Mouse (Mus musculus): ENCODE measurements around the gene Slco3a1. TPM values are rescaled to one million over a fixed set of nuclear protein-coding genes. Genes with fewer than 3 reads are reported as not detected.

Gene Slco3a1
- polyA plus RNA-seq, 1 experiment from 2014 or later, result 7.9 TPM

- DNase-seq (ENCODE audit: low spot score), result no peak
- no peaks in the 10 kb centered on the region for H3K9me3 ChIP-seq
- H3K36me3 ChIP-seq (replicated peaks), result no peaks in the 10 kb centered on the region
- H3K27ac ChIP-seq (replicated peaks), result no peak overlapping the region
- H3K4me3 ChIP-seq, result no peak overlapping the region
- WGBS, result 70% methylated on average over 3 of the region's 3 CpGs
- H3K27me3 ChIP-seq (replicated peaks; ENCODE audit: low read depth, poor library complexity, severe bottlenecking), result no peaks in the 10 kb centered on the region
- no peaks in the 10 kb centered on the region for H3K4me1 ChIP-seq
Measured at GRCm38 (mm10) chr7:74315836-74316435, 238.6 kb downstream of the Slco3a1 start.

GRCm38 (mm10) chr7:74314276-74314675 lies 240.3 kb downstream of the Slco3a1 start:
- H3K27ac ChIP-seq (replicated peaks), result no peak overlapping the region
- H3K27me3 ChIP-seq (replicated peaks; ENCODE audit: low read depth, poor library complexity, severe bottlenecking), result no peaks in the 10 kb centered on the region
- WGBS, result 92% methylated on average over 1 of the region's 1 CpGs
- no peak for DNase-seq (ENCODE audit: low spot score)
- H3K9me3 ChIP-seq, result no peaks in the 10 kb centered on the region
- no peak overlapping the region for H3K4me3 ChIP-seq
- no peaks in the 10 kb centered on the region for H3K36me3 ChIP-seq (replicated peaks)
- no peaks in the 10 kb centered on the region for H3K4me1 ChIP-seq

GRCm38 (mm10) chr7:74313279-74314105 lies 241.1 kb downstream of the Slco3a1 start:
- DNase-seq (ENCODE audit: low spot score), result no peak
- Histone ChIP-seq H3K36me3 (replicated peaks) (no peaks in the 10 kb centered on the region), H3K27ac (replicated peaks) (no peak overlapping the region), H3K9me3 (no peaks in the 10 kb centered on the region), H3K4me3 (no peak overlapping the region), H3K4me1 (no peaks in the 10 kb centered on the region), H3K27me3 (replicated peaks; ENCODE audit: low read depth, poor library complexity, severe bottlenecking) (no peaks in the 10 kb centered on the region)
- 92% methylated on average over 6 of the region's 6 CpGs for WGBS

GRCm38 (mm10) chr7:74311536-74311935 lies 243.0 kb downstream of the Slco3a1 start:
- H3K27me3 ChIP-seq (replicated peaks; ENCODE audit: low read depth, poor library complexity, severe bottlenecking), result no peaks in the 10 kb centered on the region
- no peak overlapping the region for H3K4me3 ChIP-seq
- no peaks in the 10 kb centered on the region for H3K9me3 ChIP-seq
- 63% methylated on average over 4 of the region's 4 CpGs for WGBS
- no peak for DNase-seq (ENCODE audit: low spot score)
- no peak overlapping the region for H3K27ac ChIP-seq (replicated peaks)
- no peaks in the 10 kb centered on the region for H3K4me1 ChIP-seq
- no peaks in the 10 kb centered on the region for H3K36me3 ChIP-seq (replicated peaks)

- no peaks in the 10 kb centered on the region for H3K27me3 ChIP-seq (replicated peaks; ENCODE audit: low read depth, poor library complexity, severe bottlenecking)
- DNase-seq (ENCODE audit: low spot score), result no peak
- no peaks in the 10 kb centered on the region for H3K36me3 ChIP-seq (replicated peaks)
- no peak overlapping the region for H3K4me3 ChIP-seq
- H3K27ac ChIP-seq (replicated peaks), result no peak overlapping the region
- H3K4me1 ChIP-seq, result peaks cover 6% of the 10 kb centered on the region; the same call in 1 of the 2 replicates
- H3K9me3 ChIP-seq, result no peaks in the 10 kb centered on the region
- 78% methylated on average over 14 of the region's 14 CpGs for WGBS
Measured at GRCm38 (mm10) chr7:74303611-74304300, 250.8 kb downstream of the Slco3a1 start.

GRCm38 (mm10) chr7:74303081-74303480 lies 251.5 kb downstream of the Slco3a1 start:
- Histone ChIP-seq H3K36me3 (replicated peaks) (no peaks in the 10 kb centered on the region), H3K27me3 (replicated peaks; ENCODE audit: low read depth, poor library complexity, severe bottlenecking) (no peaks in the 10 kb centered on the region), H3K9me3 (no peaks in the 10 kb centered on the region), H3K4me3 (no peak overlapping the region), H3K27ac (replicated peaks) (no peak overlapping the region), H3K4me1 (peaks cover 6% of the 10 kb centered on the region; the same call in 1 of the 2 replicates)
- 80% methylated on average over 5 of the region's 5 CpGs for WGBS
- no peak for DNase-seq (ENCODE audit: low spot score)

GRCm38 (mm10) chr7:74286531-74286930 lies 268.0 kb downstream of the Slco3a1 start:
- no peaks in the 10 kb centered on the region for H3K27me3 ChIP-seq (replicated peaks; ENCODE audit: low read depth, poor library complexity, severe bottlenecking)
- H3K4me1 ChIP-seq, result no peaks in the 10 kb centered on the region
- H3K9me3 ChIP-seq, result no peaks in the 10 kb centered on the region
- H3K27ac ChIP-seq (replicated peaks), result no peak overlapping the region
- no peak for DNase-seq (ENCODE audit: low spot score)
- H3K36me3 ChIP-seq (replicated peaks), result no peaks in the 10 kb centered on the region
- H3K4me3 ChIP-seq, result no peak overlapping the region
- WGBS, result 86% methylated on average over 4 of the region's 4 CpGs

- no peak for DNase-seq (ENCODE audit: low spot score)
- H3K36me3 ChIP-seq (replicated peaks), result no peaks in the 10 kb centered on the region
- WGBS, result 87% methylated on average over 2 of the region's 2 CpGs
- H3K4me1 ChIP-seq, result no peaks in the 10 kb centered on the region
- H3K4me3 ChIP-seq, result no peak overlapping the region
- H3K27me3 ChIP-seq (replicated peaks; ENCODE audit: low read depth, poor library complexity, severe bottlenecking), result no peaks in the 10 kb centered on the region
- H3K9me3 ChIP-seq, result no peaks in the 10 kb centered on the region
- no peak overlapping the region for H3K27ac ChIP-seq (replicated peaks)
Measured at GRCm38 (mm10) chr7:74280371-74280770, 274.2 kb downstream of the Slco3a1 start.

GRCm38 (mm10) chr7:74279356-74279755 lies 275.2 kb downstream of the Slco3a1 start:
- no peak for DNase-seq (ENCODE audit: low spot score)
- 94% methylated on average over 3 of the region's 3 CpGs for WGBS
- Histone ChIP-seq H3K36me3 (replicated peaks) (no peaks in the 10 kb centered on the region), H3K4me1 (no peaks in the 10 kb centered on the region), H3K9me3 (no peaks in the 10 kb centered on the region), H3K27ac (replicated peaks) (no peak overlapping the region), H3K4me3 (no peak overlapping the region), H3K27me3 (replicated peaks; ENCODE audit: low read depth, poor library complexity, severe bottlenecking) (no peaks in the 10 kb centered on the region)

GRCm38 (mm10) chr7:74270089-74270394 lies 284.5 kb downstream of the Slco3a1 start:
- H3K9me3 ChIP-seq, result no peaks in the 10 kb centered on the region
- no peak overlapping the region for H3K4me3 ChIP-seq
- DNase-seq (ENCODE audit: low spot score), result no peak
- H3K27me3 ChIP-seq (replicated peaks; ENCODE audit: low read depth, poor library complexity, severe bottlenecking), result no peaks in the 10 kb centered on the region
- no peaks in the 10 kb centered on the region for H3K36me3 ChIP-seq (replicated peaks)
- H3K27ac ChIP-seq (replicated peaks), result no peak overlapping the region
- 85% methylated on average over 1 of the region's 1 CpGs for WGBS
- no peaks in the 10 kb centered on the region for H3K4me1 ChIP-seq

- Histone ChIP-seq H3K27ac (replicated peaks) (no peak overlapping the region), H3K9me3 (no peaks in the 10 kb centered on the region), H3K4me1 (no peaks in the 10 kb centered on the region), H3K4me3 (no peak overlapping the region), H3K36me3 (replicated peaks) (no peaks in the 10 kb centered on the region), H3K27me3 (replicated peaks; ENCODE audit: low read depth, poor library complexity, severe bottlenecking) (no peaks in the 10 kb centered on the region)
- WGBS, result 89% methylated on average over 11 of the region's 11 CpGs
- DNase-seq (ENCODE audit: low spot score), result no peak
Measured at GRCm38 (mm10) chr7:74269283-74270088, 285.1 kb downstream of the Slco3a1 start.

GRCm38 (mm10) chr7:74266511-74267168 lies 287.9 kb downstream of the Slco3a1 start:
- H3K4me3 ChIP-seq, result no peak overlapping the region
- no peaks in the 10 kb centered on the region for H3K4me1 ChIP-seq
- no peak overlapping the region for H3K27ac ChIP-seq (replicated peaks)
- H3K36me3 ChIP-seq (replicated peaks), result no peaks in the 10 kb centered on the region
- no peaks in the 10 kb centered on the region for H3K9me3 ChIP-seq
- DNase-seq (ENCODE audit: low spot score), result no peak
- WGBS, result 91% methylated on average over 2 of the region's 2 CpGs
- H3K27me3 ChIP-seq (replicated peaks; ENCODE audit: low read depth, poor library complexity, severe bottlenecking), result no peaks in the 10 kb centered on the region
